Mouse (Mus musculus) brain, adult 2 months (tissue): ENCODE data around the gene Pou6f2.

Experiments
- DNase-seq: peaks from one replicate; pipeline ENCODE4 v3.0.0; 2011; ENCODE audit warnings: low read depth, low spot score

Gene Pou6f2

DNA sequence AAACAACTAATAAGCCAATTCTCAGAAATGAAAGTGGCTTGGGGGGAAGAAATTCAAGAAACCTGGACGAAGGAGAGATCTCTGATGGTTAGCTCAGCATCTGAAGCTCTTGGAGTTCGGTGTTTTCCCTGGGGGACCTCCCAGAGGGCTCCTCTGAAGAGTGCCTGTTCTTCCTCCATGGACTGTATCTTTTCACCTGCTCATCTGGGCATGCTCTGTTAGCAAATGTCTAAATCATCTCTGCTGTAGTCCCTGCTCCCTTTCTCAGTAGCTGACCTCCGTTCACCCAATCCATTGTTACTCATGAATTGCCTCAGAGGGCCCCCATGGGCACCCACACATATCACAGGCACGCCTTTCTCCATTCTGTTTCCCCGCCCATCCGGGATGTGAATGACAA, at the start of gene Pou6f2:
Pou6f2 (minus strand) TSS at position 101 of the 400 bp plus-strand sequence.
- no peak for DNase-seq

GRCm38 (mm10) chr13:18439858-18440257, 42.4 kb upstream of the Pou6f2 start:
- no peak for DNase-seq

GRCm38 (mm10) chr13:18387673-18388072, 9.8 kb downstream of the Pou6f2 start:
- peak; percentile 18 for DNase-seq

DNA sequence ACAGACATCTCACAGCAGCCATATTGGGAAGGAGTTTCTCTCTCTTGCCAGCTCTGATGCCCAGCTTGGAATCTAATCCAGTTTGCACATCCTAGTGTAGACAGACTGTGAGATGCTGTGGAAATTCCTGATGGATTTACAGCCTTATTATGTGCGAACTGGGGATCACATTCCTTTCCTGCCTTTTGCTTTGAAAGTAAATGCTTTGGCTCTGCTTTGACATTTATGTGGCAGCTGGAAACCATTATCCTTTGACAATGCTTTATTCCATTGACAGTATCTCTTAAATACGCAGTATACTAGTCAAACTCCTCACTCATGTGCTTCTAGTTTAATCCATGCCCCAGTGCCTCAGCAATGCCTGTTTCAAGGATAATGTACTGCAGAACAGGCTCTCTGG, 34.1 kb downstream of the Pou6f2 start:
- no peak for DNase-seq

GRCm38 (mm10) chr13:18344580-18345333, 52.7 kb downstream of the Pou6f2 start:
- DNase-seq = no peak

GRCm38 (mm10) chr13:18338910-18339501, 58.5 kb downstream of the Pou6f2 start:
- peak; percentile 62 for DNase-seq

GRCm38 (mm10) chr13:18338022-18338421, 59.5 kb downstream of the Pou6f2 start:
- DNase-seq = peak; percentile 78

GRCm38 (mm10) chr13:18334035-18334434, 63.5 kb downstream of the Pou6f2 start:
- DNase-seq = no peak

- no peak for DNase-seq
These were observed 64.9 kb downstream of the Pou6f2 start for GRCm38 (mm10) chr13:18332596-18332995.

DNA sequence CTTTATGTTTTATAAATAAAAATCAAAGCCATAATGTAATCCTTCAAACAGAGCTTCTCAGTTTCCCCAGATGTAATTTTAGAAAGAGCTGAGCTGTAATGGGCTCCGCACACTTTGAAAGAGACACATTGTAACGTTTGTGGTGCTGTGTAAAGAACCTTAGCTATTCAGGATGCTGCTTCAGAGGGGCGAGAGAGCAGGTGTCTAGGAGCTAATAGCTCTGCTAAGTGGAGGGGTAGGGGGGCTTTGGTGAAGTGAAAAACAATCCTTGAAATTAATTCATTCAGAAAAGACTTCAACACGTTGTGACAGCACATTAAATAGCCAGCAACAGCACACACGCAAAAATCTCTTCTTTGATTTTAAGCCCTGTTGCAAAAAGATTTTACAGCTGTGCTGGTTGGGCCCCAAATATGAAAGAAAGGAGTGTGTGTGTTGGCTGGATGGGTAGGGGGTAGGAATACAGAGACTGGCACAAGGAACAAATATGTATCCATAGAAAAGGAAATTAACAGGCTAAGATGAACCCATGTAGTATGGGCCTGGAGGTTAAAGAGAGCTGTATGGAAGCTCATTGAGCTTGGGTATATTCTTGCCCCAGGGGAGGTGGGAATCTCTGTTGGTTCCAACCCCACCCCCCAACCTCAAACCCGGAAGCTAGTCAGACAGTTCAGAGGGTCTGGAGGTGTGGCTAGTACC, 73.4 kb downstream of the Pou6f2 start:
- DNase-seq = no peak

DNA sequence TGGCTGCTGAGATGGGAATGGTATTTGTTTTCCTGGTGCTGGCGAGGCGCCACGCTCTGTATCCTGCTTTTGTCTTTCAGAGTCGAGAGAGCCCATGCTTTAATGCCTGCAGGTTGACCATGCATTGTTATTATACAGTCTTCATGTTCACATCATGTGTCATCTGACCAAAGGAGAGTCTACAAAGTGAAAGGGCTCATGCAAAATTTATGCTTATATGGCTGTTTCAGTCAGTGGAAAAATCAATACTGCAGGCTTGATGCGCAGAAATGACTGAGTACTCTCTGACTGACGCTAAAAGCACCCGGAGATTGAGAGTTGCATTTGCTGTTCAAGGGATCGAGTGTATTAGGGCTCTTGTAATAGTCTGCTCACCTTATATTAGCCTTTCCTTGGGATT, 74.1 kb downstream of the Pou6f2 start:
- no peak for DNase-seq

DNA sequence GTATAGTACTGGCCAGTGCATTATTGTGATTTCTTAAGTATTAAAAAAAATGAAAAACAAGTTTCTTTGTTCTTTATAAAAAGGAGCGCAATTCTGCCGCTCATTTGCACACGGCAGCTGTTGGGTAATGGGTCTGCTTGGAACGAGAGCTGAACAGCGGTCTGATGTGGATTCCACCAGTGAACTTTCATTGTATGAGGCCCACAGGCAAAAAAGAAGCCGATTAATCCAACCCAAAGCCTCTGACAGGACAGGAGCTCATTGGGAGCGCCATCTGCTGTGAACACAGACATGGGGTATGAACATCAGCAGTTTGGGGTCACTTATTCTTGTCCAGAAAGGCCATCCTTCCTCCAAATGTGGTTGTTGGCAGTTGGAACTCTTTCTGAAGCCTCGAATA, 84.9 kb downstream of the Pou6f2 start:
- DNase-seq = no peak

DNA sequence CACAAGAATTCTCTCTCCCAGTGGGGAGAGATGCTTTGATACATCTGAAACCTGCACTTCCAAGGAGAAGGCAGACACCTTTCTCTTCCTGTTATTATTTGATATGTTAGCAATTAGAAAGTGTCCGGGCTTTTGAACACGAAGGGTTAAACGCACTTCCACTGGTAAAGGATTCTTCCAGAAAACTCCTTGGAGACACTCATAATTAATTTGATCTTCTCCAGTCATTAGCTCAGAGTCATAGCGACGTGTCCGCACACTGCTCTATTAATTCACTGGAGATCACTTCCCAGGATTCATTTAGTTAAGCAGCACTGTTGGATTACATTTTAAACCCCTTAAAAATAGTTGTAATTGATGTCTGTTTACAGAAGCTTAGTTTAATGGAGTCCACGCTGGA, 88.5 kb downstream of the Pou6f2 start:
- DNase-seq = no peak

DNA sequence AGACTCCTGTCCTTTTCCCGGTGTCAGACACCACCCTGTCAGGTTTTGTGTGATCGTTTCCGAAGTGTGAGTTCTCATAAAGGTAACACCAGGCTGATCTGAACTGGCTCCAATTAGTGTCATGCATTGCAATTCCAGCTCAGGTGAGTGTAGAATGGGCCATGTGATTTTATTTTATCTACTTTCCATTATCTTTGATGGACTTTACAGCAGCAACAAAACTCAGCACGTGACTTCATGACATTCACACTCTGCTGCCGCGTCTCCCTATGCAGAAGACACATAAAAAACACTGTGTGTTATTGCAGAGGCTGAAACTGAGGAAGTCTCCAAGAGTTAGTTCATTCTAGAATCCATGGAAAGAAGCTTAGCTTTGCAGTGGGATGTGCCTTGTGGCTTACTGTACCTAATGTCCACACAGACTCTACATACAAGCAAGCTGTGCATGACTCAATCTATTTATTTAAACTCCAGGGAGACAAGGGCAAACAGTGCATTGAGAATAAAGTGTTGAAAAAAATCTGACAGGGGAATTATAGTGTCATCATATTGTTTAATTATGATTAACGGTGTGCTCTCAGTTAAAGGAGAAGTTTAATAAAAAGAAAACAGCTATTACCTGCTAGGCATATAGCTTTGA, 90.9 kb downstream of the Pou6f2 start:
- no peak for DNase-seq

DNA sequence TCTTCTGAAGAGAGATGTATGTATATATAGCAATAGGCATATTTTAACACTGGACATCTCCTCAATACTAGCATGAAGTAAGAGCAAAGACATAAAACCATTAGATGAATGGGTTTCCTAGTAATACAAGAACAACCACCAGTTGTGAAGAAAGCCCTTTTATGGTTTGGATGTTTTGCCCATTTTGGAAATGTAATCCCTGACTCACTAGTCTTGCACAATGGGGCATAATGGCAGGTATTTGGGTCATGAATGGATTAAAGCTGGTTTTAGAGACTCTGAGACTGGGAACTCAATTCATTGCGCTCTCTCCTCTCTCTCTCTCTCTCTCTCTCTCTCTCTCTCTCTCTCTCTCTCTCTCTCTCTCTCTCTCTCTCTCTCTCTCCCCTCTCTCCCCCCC, 97.5 kb downstream of the Pou6f2 start:
- DNase-seq = no peak

- DNase-seq = no peak
These were observed 104.0 kb downstream of the Pou6f2 start for GRCm38 (mm10) chr13:18293438-18293837.

- no peak for DNase-seq
These were observed 107.1 kb downstream of the Pou6f2 start for GRCm38 (mm10) chr13:18290253-18290914.

DNA sequence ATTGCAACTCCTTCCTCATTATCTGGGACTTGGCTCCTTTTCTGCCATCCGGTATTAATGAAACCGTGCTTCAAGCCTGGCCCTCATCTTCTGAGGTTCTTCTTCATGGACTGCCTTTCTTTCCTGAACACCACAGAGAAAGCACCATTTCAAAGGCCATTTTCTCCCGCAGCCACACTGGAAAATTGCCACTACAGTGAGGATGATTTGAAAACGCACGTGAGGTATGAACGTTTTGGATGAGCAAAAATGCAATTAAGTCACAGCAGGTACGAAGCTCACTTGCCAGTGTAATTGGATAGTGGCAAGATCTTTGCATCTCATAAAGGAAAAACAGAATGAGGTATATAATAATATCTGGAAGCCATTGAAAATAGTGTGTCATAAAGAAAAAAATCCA, 110.0 kb downstream of the Pou6f2 start:
- DNase-seq = no peak

GRCm38 (mm10) chr13:18282361-18282982, 115.0 kb downstream of the Pou6f2 start:
- no peak for DNase-seq

- peak; percentile 69 for DNase-seq
These were observed 116.4 kb downstream of the Pou6f2 start for GRCm38 (mm10) chr13:18281084-18281483.

- no peak for DNase-seq
These were observed 144.4 kb downstream of the Pou6f2 start for GRCm38 (mm10) chr13:18253131-18253530.
